Mouse (Mus musculus): ENCODE data around the gene Grip2. TPM values are rescaled to one million over a fixed set of nuclear protein-coding genes. Genes with fewer than 3 reads are reported as not detected.

The Grip2 gene
- total and polyA plus RNA-seq, 2 experiments from 2014 or later: 7.8 to 29.7 TPM

DNA sequence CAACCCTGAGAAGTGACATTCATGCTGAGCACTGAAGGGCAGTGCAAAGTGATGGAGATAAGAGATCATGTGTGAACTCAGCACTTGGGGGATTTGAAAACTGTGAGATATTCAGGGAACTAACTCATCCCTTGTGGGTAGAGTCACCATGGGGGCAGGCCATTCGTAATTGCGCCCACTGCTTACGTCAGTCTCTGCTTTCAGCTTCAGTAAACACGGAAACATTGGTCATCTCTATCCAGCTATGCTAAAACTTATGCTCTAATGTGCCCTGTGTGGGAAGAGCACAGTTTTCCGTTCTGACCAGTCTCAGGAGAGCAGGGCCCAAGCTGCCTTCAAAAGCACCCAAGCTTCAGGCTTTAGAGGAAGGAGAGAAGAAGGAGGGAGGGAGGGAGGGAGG lies 31.3 kb upstream of the Grip2 start:
- no peak overlapping the region for H3K4me2 ChIP-seq (ENCODE audit: low read depth, low read length, poor library complexity, severe bottlenecking)
- H3K27me3 ChIP-seq (ENCODE audit: insufficient read depth, low read length): no peaks in the 10 kb centered on the region
- ATAC-seq (ENCODE audit: low FRiP score) (no peak), DNase-seq (ENCODE audit: low spot score) (no peak)
- no peaks in the 10 kb centered on the region for H3K36me3 ChIP-seq (ENCODE audit: insufficient read depth, low read length)
- no peak for TF ChIP-seq CTCF (IDR thresholded peaks at IDR 0.05)
- no peak overlapping the region for H3K4me3 ChIP-seq (ENCODE audit: low read depth, low read length)
- H3K27ac ChIP-seq (ENCODE audit: low read depth, low read length): no peak overlapping the region
- no peaks in the 10 kb centered on the region for H3K9me3 ChIP-seq (ENCODE audit: low read length)
- WGBS: 80% methylated on average over 5 of the region's 5 CpGs
- H3K9ac ChIP-seq (replicated peaks; ENCODE audit: low read length, poor library complexity, severe bottlenecking): no peak overlapping the region
- H3K4me1 ChIP-seq (ENCODE audit: insufficient read depth, low read length): no peaks in the 10 kb centered on the region

DNA sequence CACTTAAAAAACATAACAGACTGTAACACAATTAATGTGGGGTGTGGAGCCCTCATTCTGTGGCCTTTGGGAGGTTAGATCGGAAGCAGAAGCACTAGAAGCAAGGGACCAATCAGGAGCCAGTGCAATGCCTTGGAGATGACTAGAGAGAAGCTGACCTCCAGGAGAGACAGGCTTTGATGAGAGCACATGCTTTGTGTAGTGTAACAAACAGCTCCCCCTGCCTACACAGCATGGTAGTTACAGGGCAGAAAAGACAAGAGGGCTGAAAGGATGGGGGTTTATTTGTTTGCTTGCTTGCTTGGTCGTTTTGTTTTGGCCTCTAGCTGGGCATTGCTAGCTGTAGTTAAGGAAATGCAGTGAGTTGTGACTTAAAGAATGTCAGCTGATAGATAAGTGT lies 25.5 kb upstream of the Grip2 start:
- Histone ChIP-seq H3K9me3 (ENCODE audit: low read length) (no peaks in the 10 kb centered on the region), H3K27me3 (ENCODE audit: insufficient read depth, low read length) (no peaks in the 10 kb centered on the region), H3K27ac (ENCODE audit: low read depth, low read length) (no peak overlapping the region), H3K4me2 (ENCODE audit: low read depth, low read length, poor library complexity, severe bottlenecking) (no peak overlapping the region), H3K4me1 (ENCODE audit: insufficient read depth, low read length) (no peaks in the 10 kb centered on the region), H3K9ac (replicated peaks; ENCODE audit: low read length, poor library complexity, severe bottlenecking) (no peak overlapping the region), H3K36me3 (ENCODE audit: insufficient read depth, low read length) (no peaks in the 10 kb centered on the region), H3K4me3 (ENCODE audit: low read depth, low read length) (no peak overlapping the region)
- ATAC-seq (ENCODE audit: low FRiP score) (no peak; the same call in 1 of the 2 replicates), DNase-seq (ENCODE audit: low spot score) (peak; percentile 69)
- 11% methylated on average over 2 of the region's 2 CpGs for WGBS
- TF ChIP-seq CTCF (IDR thresholded peaks at IDR 0.05): peak; percentile 83

DNA sequence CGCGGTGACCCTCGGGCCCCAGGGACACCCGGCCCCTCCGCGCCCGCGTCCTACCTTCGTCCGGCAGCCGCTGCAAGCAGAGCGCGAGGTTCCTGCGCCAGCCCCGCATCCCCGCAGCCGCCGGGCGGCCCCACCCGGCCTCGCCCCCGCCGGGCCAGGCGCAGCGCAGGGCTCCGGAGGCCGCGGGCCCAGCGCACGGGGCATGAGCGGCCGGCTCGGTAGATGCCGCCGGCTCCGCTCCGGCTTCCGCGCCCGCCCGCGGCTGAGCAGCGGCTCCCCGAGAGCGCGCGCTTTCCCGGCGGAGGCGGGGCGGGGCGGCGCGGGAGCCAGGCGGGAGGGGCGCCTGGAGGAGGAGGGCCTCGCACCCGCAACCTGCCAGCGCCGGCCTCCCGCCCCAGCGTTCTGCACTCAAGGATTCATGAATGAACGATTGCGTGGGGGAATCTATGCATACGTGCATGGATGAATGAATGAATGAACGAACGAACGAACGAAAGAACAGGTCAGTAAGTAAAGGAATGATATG lies 16.6 kb upstream of the Grip2 start:
- peaks cover 20% of the 10 kb centered on the region; the same call in 1 of the 2 replicates for H3K4me1 ChIP-seq (ENCODE audit: insufficient read depth, low read length)

DNA sequence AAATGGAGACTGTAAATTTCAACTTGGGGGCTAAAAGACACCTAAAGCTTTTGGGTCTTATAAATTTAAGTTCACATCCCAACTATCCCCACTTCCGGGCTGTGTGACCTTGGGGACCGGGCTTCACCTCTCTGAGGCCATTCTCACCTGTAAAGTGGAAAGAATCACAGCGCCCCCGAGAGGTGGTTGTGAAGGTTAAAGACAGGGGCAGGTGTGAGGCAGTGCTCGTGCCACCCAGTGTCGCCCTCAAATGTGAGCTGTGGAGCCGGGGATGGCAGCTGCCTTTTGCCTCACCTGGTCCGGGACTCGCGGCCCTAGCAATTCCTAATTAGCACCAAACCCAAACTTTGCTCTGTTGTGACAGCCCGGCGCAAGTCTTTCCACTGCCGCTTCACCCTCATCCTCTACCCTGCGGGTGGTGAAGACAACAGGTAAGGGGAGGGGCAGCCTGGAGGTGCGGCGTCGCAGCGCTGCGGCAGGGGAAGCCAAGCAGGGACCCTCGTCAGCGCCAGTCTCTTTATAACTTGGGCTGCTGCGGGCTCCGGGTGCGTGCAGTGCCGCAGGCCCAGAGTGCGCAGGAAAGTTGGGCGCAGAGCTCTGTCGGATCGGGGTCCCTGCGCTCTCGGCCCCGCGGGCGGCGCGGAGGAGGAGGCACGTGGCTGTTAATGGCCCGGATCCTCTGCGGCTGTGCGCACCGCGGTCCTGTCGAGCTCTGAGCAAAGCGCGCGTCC lies 16.0 kb upstream of the Grip2 start:
- Histone ChIP-seq H3K27me3 (ENCODE audit: insufficient read depth, low read length) (0 out of 2 replicates have a peak, but pooled peaks cover 3% of the 10 kb centered on the region), H3K4me1 (ENCODE audit: insufficient read depth, low read length) (peaks cover 25% of the 10 kb centered on the region; the same call in 1 of the 2 replicates), H3K4me2 (ENCODE audit: low read depth, low read length, poor library complexity, severe bottlenecking) (peak overlapping the region; percentile 79), H3K4me3 (ENCODE audit: low read depth, low read length) (peak overlapping the region; percentile 71), H3K9me3 (ENCODE audit: low read length) (no peaks in the 10 kb centered on the region), H3K36me3 (ENCODE audit: insufficient read depth, low read length) (no peaks in the 10 kb centered on the region), H3K9ac (replicated peaks; ENCODE audit: low read length, poor library complexity, severe bottlenecking) (peak overlapping the region; percentile 79), H3K27ac (ENCODE audit: low read depth, low read length) (peak overlapping the region; percentile 65)
- 4% methylated on average over 38 of the region's 46 CpGs for WGBS
- no peak for DNase-seq (ENCODE audit: low spot score)
- ATAC-seq (ENCODE audit: low FRiP score): peak; percentile 14; the same call in 1 of the 2 replicates
- peak; percentile 56 for TF ChIP-seq CTCF (IDR thresholded peaks at IDR 0.05)

More for the DNA sequence above, 16.6 kb upstream of the Grip2 start:
- Histone ChIP-seq H3K4me2 (ENCODE audit: low read depth, low read length, poor library complexity, severe bottlenecking) (peak overlapping the region; percentile 79), H3K27me3 (ENCODE audit: insufficient read depth, low read length) (0 out of 2 replicates have a peak, but pooled peaks cover 3% of the 10 kb centered on the region), H3K4me3 (ENCODE audit: low read depth, low read length) (peak overlapping the region; percentile 71), H3K9ac (replicated peaks; ENCODE audit: low read length, poor library complexity, severe bottlenecking) (peak overlapping the region; percentile 79), H3K9me3 (ENCODE audit: low read length) (no peaks in the 10 kb centered on the region), H3K36me3 (ENCODE audit: insufficient read depth, low read length) (no peaks in the 10 kb centered on the region), H3K27ac (ENCODE audit: low read depth, low read length) (peak overlapping the region; percentile 65)
- 2% methylated on average over 57 of the region's 69 CpGs for WGBS
- ATAC-seq (ENCODE audit: low FRiP score) (peak; percentile 15; the same call in 1 of the 2 replicates), DNase-seq (ENCODE audit: low spot score) (peak; percentile 30)
- no peak for TF ChIP-seq CTCF (IDR thresholded peaks at IDR 0.05)

DNA sequence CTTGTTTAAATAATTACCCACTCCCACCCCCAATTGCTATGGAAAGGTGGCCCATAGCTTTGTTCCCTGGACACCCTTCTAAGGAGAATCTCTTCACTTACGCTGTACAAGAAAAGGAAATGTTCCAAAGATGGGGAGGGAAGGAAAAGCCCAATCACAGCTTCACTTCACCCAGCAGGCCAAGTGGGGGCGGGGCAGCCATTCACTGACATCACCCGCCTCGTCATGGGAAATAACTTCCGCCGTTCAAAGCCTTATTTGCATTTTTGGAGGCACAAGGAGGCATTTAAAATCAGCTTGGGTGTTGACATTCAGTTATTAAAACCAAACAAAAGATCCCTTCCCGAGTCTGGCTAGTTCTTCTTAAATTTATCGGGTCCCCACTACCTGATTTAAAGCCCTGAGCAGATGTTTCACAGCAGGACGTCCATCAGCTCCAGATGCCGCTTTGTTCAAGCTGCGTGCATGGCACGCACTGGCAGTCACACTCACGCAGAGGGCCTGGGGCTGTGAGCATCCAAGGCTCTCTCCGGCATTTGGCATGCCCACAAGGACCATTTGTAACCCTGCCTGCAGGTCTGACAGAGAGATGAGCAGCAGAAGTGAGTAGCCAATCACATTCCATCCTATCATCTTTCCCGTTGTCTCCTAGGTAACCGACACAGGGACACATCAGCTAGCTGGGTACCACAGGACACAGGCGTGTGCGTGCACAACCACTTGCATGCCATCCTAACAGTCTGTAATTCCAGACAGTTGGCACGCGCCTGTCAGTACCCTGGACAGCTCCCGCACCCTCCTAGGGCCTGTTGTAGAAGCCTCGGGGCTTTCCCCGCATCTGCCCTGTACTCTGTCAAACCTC lies 12.2 kb upstream of the Grip2 start:
- Histone ChIP-seq H3K27me3 (ENCODE audit: insufficient read depth, low read length) (0 out of 2 replicates have a peak, but pooled peaks cover 3% of the 10 kb centered on the region), H3K4me3 (ENCODE audit: low read depth, low read length) (peak overlapping the region; percentile 37), H3K27ac (ENCODE audit: low read depth, low read length) (peak overlapping the region; percentile 91), H3K36me3 (ENCODE audit: insufficient read depth, low read length) (no peaks in the 10 kb centered on the region), H3K9ac (replicated peaks; ENCODE audit: low read length, poor library complexity, severe bottlenecking) (peak overlapping the region; percentile 29), H3K4me2 (ENCODE audit: low read depth, low read length, poor library complexity, severe bottlenecking) (peak overlapping the region; percentile 54), H3K9me3 (ENCODE audit: low read length) (no peaks in the 10 kb centered on the region), H3K4me1 (ENCODE audit: insufficient read depth, low read length) (peaks cover 21% of the 10 kb centered on the region; the same call in 1 of the 2 replicates)
- TF ChIP-seq CTCF (IDR thresholded peaks at IDR 0.05): no peak
- peak; percentile 90 for DNase-seq (ENCODE audit: low spot score)
- peak; percentile 91 for ATAC-seq (ENCODE audit: low FRiP score)
- WGBS: 1% methylated on average over 23 of the region's 23 CpGs
